Mouse (Mus musculus) heart, postnatal 0 days (tissue): ENCODE results near the gene Bcl11a. TPM values are rescaled to one million over a fixed set of nuclear protein-coding genes. Genes with fewer than 3 reads are reported as not detected.

Experiments
- ATAC-seq: fragments of 200-750 bp; cut with Nextera tagmentation; 2 replicates; pipeline ENCODE4 v1.8.0; 2017; ENCODE audit warnings: low read depth, moderate number of reproducible peaks, moderate library complexity; ENCODE audit not compliant: insufficient read depth
- DNase-seq: peaks from one replicate; pipeline ENCODE4 v3.0.0-alpha.2; 2016; ENCODE audit warnings: low spot score
- H3K27ac ChIP-seq: fragments of 300-500 bp; sonication (generic); 2 replicates; pipeline ENCODE4 v1.5.1; 2014; ENCODE audit warnings: low read depth, mild to moderate bottlenecking
- H3K27me3 ChIP-seq: fragments of 300-500 bp; sonication (generic); 2 replicates; pipeline ENCODE4 v1.6.1; 2014; ENCODE audit warnings: low read length, mixed read lengths; ENCODE audit not compliant: control insufficient read depth, insufficient read depth
- H3K36me3 ChIP-seq: fragments of 300-500 bp; sonication (generic); replicated peaks from 2 replicates; pipeline ENCODE4 v1.6.1; 2014; ENCODE audit warnings: low read length, mixed read lengths; ENCODE audit not compliant: control insufficient read depth, insufficient read depth
- H3K4me1 ChIP-seq: fragments of 300-500 bp; sonication (generic); 2 replicates; pipeline ENCODE4 v1.6.1; 2014; ENCODE audit warnings: antibody characterized with exemption; ENCODE audit not compliant: control insufficient read depth, insufficient read depth
- H3K4me2 ChIP-seq: fragments of 300-500 bp; sonication (generic); 2 replicates; pipeline ENCODE4 v1.6.1; 2014; ENCODE audit warnings: low read depth, mild to moderate bottlenecking, low read length, moderate library complexity
- H3K4me3 ChIP-seq: fragments of 300-500 bp; sonication (generic); 2 replicates; pipeline ENCODE4 v1.5.1; 2014; ENCODE audit warnings: low read depth, low read length
- H3K9ac ChIP-seq: fragments of 300-500 bp; sonication (generic); replicated peaks from 2 replicates; pipeline ENCODE4 v1.6.1; 2014; ENCODE audit warnings: low read depth, low read length, mixed read lengths
- H3K9me3 ChIP-seq: fragments of 300-500 bp; sonication (generic); replicated peaks from 2 replicates; pipeline ENCODE4 v1.6.1; 2016; ENCODE audit warnings: low read length; ENCODE audit not compliant: control insufficient read depth
- CTCF ChIP-seq: IDR thresholded peaks from 2 replicates; pipeline ENCODE4 v1.5.1; 2016; ENCODE audit warnings: antibody characterized with exemption, control low read depth, low read depth
- EP300 ChIP-seq: IDR thresholded peaks from 2 replicates; pipeline ENCODE4 v1.6.1; 2016; ENCODE audit warnings: antibody characterized with exemption, low read depth
- WGBS: fragments of 180-500 bp; shearing (Covaris S2); extraction: QIAGEN DNeasy Blood & Tissue Kit; methylation state at CpG from one replicate; pipeline ENCODE4 v1.1.7; 2014; 5-methylcytosine and 5-hydroxymethylcytosine counted together
- polyA plus RNA-seq: library from polyadenylated mRNA; unstranded; fragments of >200 nt; fragmentation: Nextera tagmentation; extraction: Ambion mirVana; gene quantifications from 2 replicates; pipeline ENCODE4 v1.2.1, GENCODE M21; 2015
- total RNA-seq: library from RNA; depleted of rRNA; stranded (reverse); fragments of >200 nt; gene quantifications from 2 replicates; pipeline ENCODE4 v1.2.3, GENCODE M21; 2014; ENCODE audit warnings: low replicate concordance

Bcl11a gene
- total and polyA plus RNA-seq, 2 experiments from 2014 or later: 7.1 to 8.2 TPM

GRCm38 (mm10) chr11:24111720-24112119 lies 33.9 kb downstream of the Bcl11a start:
- no peak for ATAC-seq
- no peak for DNase-seq
- no peak overlapping the region for H3K9ac ChIP-seq
- TF ChIP-seq CTCF (no peak), EP300 (no peak)
- H3K4me3 ChIP-seq: no peak overlapping the region
- 72% methylated on average over 6 of the region's 6 CpGs for WGBS
- no peak overlapping the region for H3K27ac ChIP-seq
- H3K36me3 ChIP-seq: no peaks in the 10 kb centered on the region
- no peak overlapping the region for H3K4me2 ChIP-seq
- H3K27me3 ChIP-seq: no peaks in the 10 kb centered on the region
- peaks cover 42% of the 10 kb centered on the region for H3K4me1 ChIP-seq
- H3K9me3 ChIP-seq: no peaks in the 10 kb centered on the region

GRCm38 (mm10) chr11:24115017-24115752 lies 37.3 kb downstream of the Bcl11a start:
- peaks cover 19% of the 10 kb centered on the region for H3K4me1 ChIP-seq
- H3K9ac ChIP-seq: no peak overlapping the region
- no peaks in the 10 kb centered on the region for H3K36me3 ChIP-seq
- ATAC-seq: peak; percentile 85
- DNase-seq: peak; percentile 71
- WGBS: 43% methylated on average over 12 of the region's 12 CpGs
- no peaks in the 10 kb centered on the region for H3K9me3 ChIP-seq
- TF ChIP-seq CTCF (no peak), EP300 (no peak)
- H3K27ac ChIP-seq: peak overlapping the region; percentile 72
- H3K4me3 ChIP-seq: no peak overlapping the region
- no peaks in the 10 kb centered on the region for H3K27me3 ChIP-seq
- no peak overlapping the region for H3K4me2 ChIP-seq

- no peak overlapping the region for H3K4me3 ChIP-seq
- WGBS: 91% methylated on average over 2 of the region's 2 CpGs
- H3K9ac ChIP-seq: no peak overlapping the region
- DNase-seq (no peak), ATAC-seq (no peak)
- no peaks in the 10 kb centered on the region for H3K9me3 ChIP-seq
- no peaks in the 10 kb centered on the region for H3K36me3 ChIP-seq
- no peak for TF ChIP-seq CTCF
- no peak for TF ChIP-seq EP300
- H3K27me3 ChIP-seq: no peaks in the 10 kb centered on the region
- no peak overlapping the region for H3K27ac ChIP-seq
- no peak overlapping the region for H3K4me2 ChIP-seq
- H3K4me1 ChIP-seq: peaks cover 13% of the 10 kb centered on the region
Observed at GRCm38 (mm10) chr11:24116041-24116440, 38.2 kb downstream of the Bcl11a start.

GRCm38 (mm10) chr11:24116582-24117318 lies 38.9 kb downstream of the Bcl11a start:
- H3K9ac ChIP-seq: no peak overlapping the region
- no peaks in the 10 kb centered on the region for H3K27me3 ChIP-seq
- DNase-seq: no peak
- H3K4me2 ChIP-seq: no peak overlapping the region
- no peak for ATAC-seq
- TF ChIP-seq EP300 (no peak), CTCF (no peak)
- peaks cover 13% of the 10 kb centered on the region for H3K4me1 ChIP-seq
- H3K36me3 ChIP-seq: no peaks in the 10 kb centered on the region
- H3K4me3 ChIP-seq: no peak overlapping the region
- no peaks in the 10 kb centered on the region for H3K9me3 ChIP-seq
- 79% methylated on average over 7 of the region's 7 CpGs for WGBS
- no peak overlapping the region for H3K27ac ChIP-seq

GRCm38 (mm10) chr11:24121136-24121535 lies 43.3 kb downstream of the Bcl11a start:
- TF ChIP-seq CTCF (no peak), EP300 (no peak)
- H3K27me3 ChIP-seq: no peaks in the 10 kb centered on the region
- no peak overlapping the region for H3K4me3 ChIP-seq
- H3K4me2 ChIP-seq: no peak overlapping the region
- H3K9me3 ChIP-seq: no peaks in the 10 kb centered on the region
- DNase-seq: no peak
- WGBS: 92% methylated on average over 9 of the region's 9 CpGs
- ATAC-seq: no peak
- H3K4me1 ChIP-seq: no peaks in the 10 kb centered on the region; the same call in 1 of the 2 replicates
- no peak overlapping the region for H3K27ac ChIP-seq
- no peak overlapping the region for H3K9ac ChIP-seq
- no peaks in the 10 kb centered on the region for H3K36me3 ChIP-seq
